Mouse (Mus musculus): ENCODE measurements at regions not wholly inside any gene's neighbourhood (a gene's known extent, or its start where the extent isn't known, plus 50 kb on each side); places are given as distances from the start of the nearest gene placed in this dataset.

GRCm38 (mm10) chr2:61121281-61121680, 158.3 kb upstream of the Rbms1 start:
- no peak for ATAC-seq (replicated peaks; ENCODE audit: poor library complexity, severe bottlenecking)

GRCm38 (mm10) chr2:61114620-61115019, 151.6 kb upstream of the Rbms1 start:
- no peak for ATAC-seq (replicated peaks; ENCODE audit: poor library complexity, severe bottlenecking)

- no peak for ATAC-seq (replicated peaks; ENCODE audit: poor library complexity, severe bottlenecking)
Measured at GRCm38 (mm10) chr2:61113916-61114315, 150.9 kb upstream of the Rbms1 start.

GRCm38 (mm10) chr2:61110591-61110990, 147.6 kb upstream of the Rbms1 start:
- ATAC-seq (replicated peaks; ENCODE audit: poor library complexity, severe bottlenecking) = no peak

GRCm38 (mm10) chr2:61109564-61109963, 146.6 kb upstream of the Rbms1 start:
- ATAC-seq (replicated peaks; ENCODE audit: poor library complexity, severe bottlenecking) = no peak

- ATAC-seq (replicated peaks; ENCODE audit: poor library complexity, severe bottlenecking) = no peak
Measured at GRCm38 (mm10) chr2:61105169-61105568, 142.2 kb upstream of the Rbms1 start.

- no peak for ATAC-seq (replicated peaks; ENCODE audit: poor library complexity, severe bottlenecking)
Measured at GRCm38 (mm10) chr2:61100854-61101253, 137.9 kb upstream of the Rbms1 start.

- ATAC-seq (replicated peaks; ENCODE audit: poor library complexity, severe bottlenecking) = no peak
Measured at GRCm38 (mm10) chr2:61088501-61088900, 125.5 kb upstream of the Rbms1 start.

GRCm38 (mm10) chr2:61084835-61085234, 121.8 kb upstream of the Rbms1 start:
- ATAC-seq (replicated peaks; ENCODE audit: poor library complexity, severe bottlenecking) = no peak; the same call in 1 of the 2 replicates

- ATAC-seq (replicated peaks; ENCODE audit: poor library complexity, severe bottlenecking) = peak; percentile 92
Measured at GRCm38 (mm10) chr2:61083100-61083499, 120.1 kb upstream of the Rbms1 start.

- no peak for ATAC-seq (replicated peaks; ENCODE audit: poor library complexity, severe bottlenecking)
Measured at GRCm38 (mm10) chr2:61082640-61083039, 119.6 kb upstream of the Rbms1 start.

GRCm38 (mm10) chr2:61080006-61080405, 117.0 kb upstream of the Rbms1 start:
- ATAC-seq (replicated peaks; ENCODE audit: poor library complexity, severe bottlenecking) = no peak

- no peak; the same call in 1 of the 2 replicates for ATAC-seq (replicated peaks; ENCODE audit: poor library complexity, severe bottlenecking)
Measured at GRCm38 (mm10) chr2:61071025-61071424, 108.0 kb upstream of the Rbms1 start.

- ATAC-seq (replicated peaks; ENCODE audit: poor library complexity, severe bottlenecking) = no peak
Measured at GRCm38 (mm10) chr2:61067877-61068276, 104.9 kb upstream of the Rbms1 start.

- ATAC-seq (replicated peaks; ENCODE audit: poor library complexity, severe bottlenecking) = no peak
Measured at GRCm38 (mm10) chr2:61062125-61062524, 99.1 kb upstream of the Rbms1 start.

GRCm38 (mm10) chr2:61060906-61061305, 97.9 kb upstream of the Rbms1 start:
- ATAC-seq (replicated peaks; ENCODE audit: poor library complexity, severe bottlenecking) = no peak

- ATAC-seq (replicated peaks; ENCODE audit: poor library complexity, severe bottlenecking) = no peak
Measured at GRCm38 (mm10) chr2:61058545-61059235, 95.7 kb upstream of the Rbms1 start.

- no peak for ATAC-seq (replicated peaks; ENCODE audit: poor library complexity, severe bottlenecking)
Measured at GRCm38 (mm10) chr2:61052296-61052695, 89.3 kb upstream of the Rbms1 start.

GRCm38 (mm10) chr2:61051808-61052207, 88.8 kb upstream of the Rbms1 start:
- no peak for ATAC-seq (replicated peaks; ENCODE audit: poor library complexity, severe bottlenecking)

GRCm38 (mm10) chr2:61046111-61046767, 83.2 kb upstream of the Rbms1 start:
- ATAC-seq (replicated peaks; ENCODE audit: poor library complexity, severe bottlenecking) = no peak

- no peak for ATAC-seq (replicated peaks; ENCODE audit: poor library complexity, severe bottlenecking)
Measured at GRCm38 (mm10) chr2:61045467-61045866, 82.5 kb upstream of the Rbms1 start.

- no peak for ATAC-seq (replicated peaks; ENCODE audit: poor library complexity, severe bottlenecking)
Measured at GRCm38 (mm10) chr2:61032920-61033319, 69.9 kb upstream of the Rbms1 start.

Measured in granulocyte monocyte progenitor cell, adult 5-6 weeks (primary cell).